Mouse (Mus musculus) ovary, postnatal 36 days (tissue): ENCODE measurements around the gene Coil.

Experiments used
- DNase-seq: peaks from one replicate; pipeline ENCODE4 v3.0.0; 2022; ENCODE audit warnings: low spot score, mixed read lengths

Coil gene

GRCm38 (mm10) chr11:88970202-88970732 lies at the start of gene Coil:
TSS of gene Coil (plus strand) at chr11:88970252.
- no peak for DNase-seq

- no peak for DNase-seq
Observed at GRCm38 (mm10) chr11:88926566-88926965, 43.5 kb upstream of the Coil start.

- DNase-seq, result no peak
Observed at GRCm38 (mm10) chr11:88931692-88932530, 38.1 kb upstream of the Coil start.

- DNase-seq, result no peak
Observed at GRCm38 (mm10) chr11:88933030-88933429, 37.0 kb upstream of the Coil start.

- no peak for DNase-seq
Observed at GRCm38 (mm10) chr11:88934089-88935000, 35.7 kb upstream of the Coil start.

- DNase-seq, result no peak
Observed at GRCm38 (mm10) chr11:88937886-88938285, 32.2 kb upstream of the Coil start.

- DNase-seq, result no peak
Observed at GRCm38 (mm10) chr11:88938770-88939169, 31.3 kb upstream of the Coil start.

- DNase-seq, result no peak
Observed at GRCm38 (mm10) chr11:88939634-88940033, 30.4 kb upstream of the Coil start.

- no peak for DNase-seq
Observed at GRCm38 (mm10) chr11:88941489-88941888, 28.6 kb upstream of the Coil start.

- DNase-seq, result no peak
Observed at GRCm38 (mm10) chr11:88945971-88946585, 24.0 kb upstream of the Coil start.

GRCm38 (mm10) chr11:88948896-88949295 lies 21.2 kb upstream of the Coil start:
- no peak for DNase-seq

- no peak for DNase-seq
Observed at GRCm38 (mm10) chr11:88949802-88950639, 20.0 kb upstream of the Coil start.

- no peak for DNase-seq
Observed at GRCm38 (mm10) chr11:88950640-88951250, 19.3 kb upstream of the Coil start.

GRCm38 (mm10) chr11:88951576-88951975 lies 18.5 kb upstream of the Coil start:
- no peak for DNase-seq

GRCm38 (mm10) chr11:88952117-88952516 lies 17.9 kb upstream of the Coil start:
- no peak for DNase-seq

GRCm38 (mm10) chr11:88953582-88953981 lies 16.5 kb upstream of the Coil start:
- DNase-seq, result no peak

GRCm38 (mm10) chr11:88954803-88955202 lies 15.2 kb upstream of the Coil start:
- no peak for DNase-seq

GRCm38 (mm10) chr11:88955217-88955969 lies 14.7 kb upstream of the Coil start, which contains the start of gene Scpep1:
TSS of gene Scpep1 (minus strand) at chr11:88955465.
- peak; percentile 98 for DNase-seq

- DNase-seq, result no peak
Observed at GRCm38 (mm10) chr11:88958851-88959250, 11.2 kb upstream of the Coil start.

GRCm38 (mm10) chr11:88966881-88967361 lies 3.1 kb upstream of the Coil start, which contains the start of gene Elobl:
TSS of gene Elobl (minus strand) at chr11:88966931.
- DNase-seq, result no peak
